Mouse (Mus musculus) bone marrow, adult 2 months (tissue): ENCODE measurements around the gene Rap1a.

Experiments used
- CTCF ChIP-seq: fragments of 200-500 bp; IDR thresholded peaks from 2 replicates; pipeline ENCODE4 v1.5.1; 2011; ENCODE audit warnings: low read length, control low read depth; ENCODE audit not compliant: control insufficient read depth, insufficient read depth
- POLR2A ChIP-seq: fragments of 200-500 bp; IDR thresholded peaks from 2 replicates; pipeline ENCODE4 v1.6.1; 2011; ENCODE audit warnings: low read depth, mild to moderate bottlenecking, control low read depth, low read length, borderline replicate concordance; ENCODE audit not compliant: control insufficient read depth

DNA sequence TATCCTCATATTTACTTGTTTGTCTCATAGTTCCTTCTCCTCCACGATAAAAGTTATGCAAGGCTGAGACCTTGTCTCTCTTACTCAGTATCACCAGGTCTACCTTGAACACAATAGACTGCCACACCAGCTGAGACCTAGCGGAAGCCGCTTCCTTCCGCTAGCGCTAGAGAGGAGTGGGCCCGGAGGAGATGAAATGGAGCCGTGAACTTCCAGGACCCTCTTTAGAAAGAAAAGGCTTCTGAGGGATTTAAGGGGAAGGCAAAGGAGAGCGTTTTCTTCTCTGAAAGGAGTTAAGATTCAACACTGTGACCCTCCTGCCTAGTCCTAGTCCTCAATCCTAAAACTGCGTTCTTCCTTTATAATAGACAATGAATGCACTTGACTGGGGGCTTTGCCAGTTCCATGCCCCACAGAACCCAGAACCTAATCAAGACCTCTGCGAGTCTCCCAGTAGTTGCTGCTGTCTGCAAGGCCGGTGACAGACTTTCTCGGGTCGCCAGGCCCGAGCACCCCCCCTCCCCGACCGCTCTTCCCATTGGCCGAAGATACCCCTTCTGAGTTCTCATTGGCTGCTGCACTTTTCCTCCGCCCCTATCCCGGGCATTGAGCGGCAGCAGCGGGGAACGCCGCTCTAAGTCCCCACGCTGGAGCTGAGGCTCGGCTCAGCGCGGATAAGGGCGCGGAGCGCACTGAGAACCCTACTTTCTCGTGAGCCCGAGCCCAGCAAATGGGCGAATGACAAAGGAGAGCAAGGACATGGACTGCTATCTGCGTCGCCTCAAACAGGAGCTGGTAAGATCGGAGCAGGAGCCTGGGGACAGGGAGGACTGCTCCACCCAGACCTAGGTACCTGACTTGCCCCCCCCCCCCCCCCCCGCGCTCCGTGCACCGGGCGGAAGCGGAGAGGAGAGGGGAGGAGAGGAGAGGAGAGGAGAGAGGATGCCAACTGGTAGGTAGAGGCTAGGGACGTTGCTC, 96.8 kb downstream of the Rap1a start, which contains the start of gene Inka2:
- no peak for TF ChIP-seq CTCF
- peak; percentile 51; the same call in 1 of the 2 replicates for TF ChIP-seq POLR2A
